Mouse (Mus musculus): ENCODE measurements at regions not wholly inside any gene's neighbourhood (a gene's known extent, or its start where the extent isn't known, plus 50 kb on each side); places are given as distances from the start of the nearest gene placed in this dataset.
A peak's percentile ranks its signal among the peaks of the same experiment; 100 is the strongest.

DNA sequence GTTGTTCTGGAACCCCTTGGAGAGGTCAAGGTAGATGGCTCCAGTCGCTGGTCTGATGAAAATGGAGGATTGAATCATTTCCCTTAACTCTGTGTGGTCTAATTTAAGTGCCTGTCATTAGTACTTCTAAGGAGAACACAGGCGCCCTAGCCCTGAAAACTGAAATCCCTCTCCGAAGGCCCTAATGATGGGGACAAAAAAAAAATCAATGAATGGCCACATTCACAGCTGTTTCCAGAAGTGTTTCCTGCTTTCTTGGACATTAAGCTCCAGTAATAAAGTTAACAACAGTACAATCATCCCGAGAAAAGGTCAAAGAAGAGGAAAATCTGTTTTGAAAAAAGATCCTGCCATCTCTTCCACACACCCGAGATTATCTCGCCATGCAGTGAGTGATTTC is 174.1 kb upstream of the Jmjd1c start:
- Histone ChIP-seq H3K4me1 (ENCODE audit: insufficient read depth, low read length) (peaks cover 17% of the 10 kb centered on the region; the same call in 1 of the 2 replicates), H3K36me3 (ENCODE audit: insufficient read depth, low read length) (no peaks in the 10 kb centered on the region), H3K4me3 (ENCODE audit: low read length) (no peak overlapping the region), H3K27me3 (ENCODE audit: insufficient read depth, low read length) (no peaks in the 10 kb centered on the region), H3K4me2 (ENCODE audit: low read depth, low read length) (peak overlapping the region; percentile 40), H3K9ac (replicated peaks; ENCODE audit: low read length) (no peak overlapping the region), H3K27ac (peak overlapping the region; percentile 79), H3K9me3 (ENCODE audit: low read length) (no peaks in the 10 kb centered on the region)
- WGBS, result 24% methylated on average over 6 of the region's 6 CpGs
- no peak for TF ChIP-seq CTCF (IDR thresholded peaks at IDR 0.05; ENCODE audit: low read depth)
- DNase-seq (ENCODE audit: low spot score) (no peak), ATAC-seq (no peak)

- DNase-seq (ENCODE audit: low spot score) (no peak), ATAC-seq (no peak)
- Histone ChIP-seq H3K9me3 (ENCODE audit: low read length) (no peaks in the 10 kb centered on the region), H3K36me3 (ENCODE audit: insufficient read depth, low read length) (no peaks in the 10 kb centered on the region), H3K9ac (replicated peaks; ENCODE audit: low read length) (no peak overlapping the region), H3K27me3 (ENCODE audit: insufficient read depth, low read length) (no peaks in the 10 kb centered on the region), H3K4me2 (ENCODE audit: low read depth, low read length) (no peak overlapping the region), H3K4me1 (ENCODE audit: insufficient read depth, low read length) (peaks cover 17% of the 10 kb centered on the region; the same call in 1 of the 2 replicates), H3K27ac (0 out of 2 replicates have a peak overlapping the region, but pooled peaks have one; percentile 79), H3K4me3 (ENCODE audit: low read length) (no peak overlapping the region)
- TF ChIP-seq CTCF (IDR thresholded peaks at IDR 0.05; ENCODE audit: low read depth), result no peak
- WGBS, result 56% methylated on average over 6 of the region's 6 CpGs
Measured at GRCm38 (mm10) chr10:66922314-66922713, 173.6 kb upstream of the Jmjd1c start.

DNA sequence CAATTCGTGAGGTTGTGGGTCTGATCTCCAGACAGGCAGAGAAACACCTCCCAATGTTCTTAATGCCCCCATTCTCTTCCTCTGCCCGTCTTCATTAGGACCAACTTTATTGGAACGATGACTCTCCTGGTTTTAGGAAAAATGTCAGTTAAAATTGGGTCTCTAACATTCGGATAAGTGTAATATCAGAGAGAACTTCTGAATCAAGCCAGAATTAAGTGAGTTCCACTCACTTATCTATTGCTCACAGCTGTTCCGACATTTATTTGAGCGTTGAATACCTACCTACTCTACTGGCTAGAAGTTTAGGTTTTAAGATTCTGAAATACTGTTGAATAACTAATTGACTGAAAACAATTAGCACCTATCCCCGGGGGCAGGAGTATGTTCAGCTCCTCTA is 172.0 kb upstream of the Jmjd1c start:
- Histone ChIP-seq H3K27me3 (ENCODE audit: insufficient read depth, low read length) (no peaks in the 10 kb centered on the region), H3K9ac (replicated peaks; ENCODE audit: low read length) (no peak overlapping the region), H3K4me1 (ENCODE audit: insufficient read depth, low read length) (peaks cover 17% of the 10 kb centered on the region; the same call in 1 of the 2 replicates), H3K4me2 (ENCODE audit: low read depth, low read length) (no peak overlapping the region), H3K36me3 (ENCODE audit: insufficient read depth, low read length) (no peaks in the 10 kb centered on the region), H3K4me3 (ENCODE audit: low read length) (no peak overlapping the region), H3K9me3 (ENCODE audit: low read length) (no peaks in the 10 kb centered on the region), H3K27ac (no peak overlapping the region)
- TF ChIP-seq CTCF (IDR thresholded peaks at IDR 0.05; ENCODE audit: low read depth), result no peak
- 86% methylated on average over 7 of the region's 7 CpGs for WGBS
- ATAC-seq, result no peak
- DNase-seq (ENCODE audit: low spot score), result no peak

DNA sequence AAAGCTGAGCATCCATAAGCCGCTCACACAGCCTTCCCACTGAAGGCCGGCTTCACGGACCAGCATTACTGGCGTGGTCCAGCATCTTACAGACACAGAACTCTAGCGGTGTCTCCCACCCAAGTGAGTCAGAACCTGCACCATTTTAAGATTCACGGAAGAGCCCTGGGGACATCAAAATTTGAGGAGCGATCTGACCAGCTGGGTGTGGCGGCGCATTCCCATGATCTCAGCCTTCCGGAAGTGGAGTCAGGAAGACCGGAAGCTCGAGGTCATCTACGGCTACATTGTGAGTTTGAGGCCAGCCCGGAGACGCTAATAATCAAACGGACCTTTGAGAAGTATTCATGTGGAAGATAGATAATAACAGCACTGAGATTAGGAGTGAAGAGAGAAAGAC is 171.5 kb upstream of the Jmjd1c start:
- TF ChIP-seq CTCF (IDR thresholded peaks at IDR 0.05; ENCODE audit: low read depth), result no peak
- H3K36me3 ChIP-seq (ENCODE audit: insufficient read depth, low read length), result no peaks in the 10 kb centered on the region
- peaks cover 17% of the 10 kb centered on the region; the same call in 1 of the 2 replicates for H3K4me1 ChIP-seq (ENCODE audit: insufficient read depth, low read length)
- H3K4me2 ChIP-seq (ENCODE audit: low read depth, low read length), result no peak overlapping the region
- no peak overlapping the region for H3K4me3 ChIP-seq (ENCODE audit: low read length)
- no peaks in the 10 kb centered on the region for H3K27me3 ChIP-seq (ENCODE audit: insufficient read depth, low read length)
- H3K27ac ChIP-seq, result no peak overlapping the region
- ATAC-seq, result no peak
- 86% methylated on average over 16 of the region's 16 CpGs for WGBS
- DNase-seq (ENCODE audit: low spot score), result no peak
- no peak overlapping the region for H3K9ac ChIP-seq (replicated peaks; ENCODE audit: low read length)
- no peaks in the 10 kb centered on the region for H3K9me3 ChIP-seq (ENCODE audit: low read length)

- Histone ChIP-seq H3K4me1 (ENCODE audit: insufficient read depth, low read length) (peaks cover 8% of the 10 kb centered on the region; the same call in 1 of the 2 replicates), H3K9ac (replicated peaks; ENCODE audit: low read length) (no peak overlapping the region), H3K4me3 (ENCODE audit: low read length) (no peak overlapping the region), H3K27ac (no peak overlapping the region), H3K9me3 (ENCODE audit: low read length) (no peaks in the 10 kb centered on the region), H3K27me3 (ENCODE audit: insufficient read depth, low read length) (no peaks in the 10 kb centered on the region), H3K4me2 (ENCODE audit: low read depth, low read length) (no peak overlapping the region), H3K36me3 (ENCODE audit: insufficient read depth, low read length) (no peaks in the 10 kb centered on the region)
- TF ChIP-seq CTCF (IDR thresholded peaks at IDR 0.05; ENCODE audit: low read depth), result no peak
- no peak for DNase-seq (ENCODE audit: low spot score)
- no peak for ATAC-seq
- 61% methylated on average over 6 of the region's 6 CpGs for WGBS
Measured at GRCm38 (mm10) chr10:66925553-66926127, 170.3 kb upstream of the Jmjd1c start.

DNA sequence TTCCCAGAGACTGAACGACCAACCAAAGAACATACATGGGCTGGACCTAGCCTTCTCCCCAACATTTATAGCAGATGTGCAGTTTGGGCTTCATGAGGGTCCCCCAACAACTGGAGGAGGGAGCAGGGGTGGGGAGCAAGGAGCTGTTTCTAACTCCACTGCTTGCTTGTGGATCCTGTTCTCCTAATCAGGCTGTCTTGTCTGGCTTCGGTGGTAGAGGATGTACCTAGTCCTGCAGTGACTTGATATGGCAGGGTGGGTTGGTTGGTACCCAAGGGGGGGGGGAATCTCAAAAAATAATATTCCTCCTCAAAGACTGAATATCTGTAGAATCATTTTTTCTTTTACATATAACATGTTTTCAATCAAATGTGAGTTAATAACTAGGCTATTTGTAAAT is 168.3 kb upstream of the Jmjd1c start:
- no peak for TF ChIP-seq CTCF (IDR thresholded peaks at IDR 0.05; ENCODE audit: low read depth)
- DNase-seq (ENCODE audit: low spot score), result no peak
- no peak overlapping the region for H3K4me2 ChIP-seq (ENCODE audit: low read depth, low read length)
- no peak overlapping the region for H3K27ac ChIP-seq
- no peaks in the 10 kb centered on the region for H3K27me3 ChIP-seq (ENCODE audit: insufficient read depth, low read length)
- no peak for ATAC-seq
- H3K4me3 ChIP-seq (ENCODE audit: low read length), result no peak overlapping the region
- H3K9me3 ChIP-seq (ENCODE audit: low read length), result no peaks in the 10 kb centered on the region
- no peaks in the 10 kb centered on the region for H3K4me1 ChIP-seq (ENCODE audit: insufficient read depth, low read length)
- H3K9ac ChIP-seq (replicated peaks; ENCODE audit: low read length), result no peak overlapping the region
- 73% methylated on average over 2 of the region's 2 CpGs for WGBS
- no peaks in the 10 kb centered on the region for H3K36me3 ChIP-seq (ENCODE audit: insufficient read depth, low read length)

DNA sequence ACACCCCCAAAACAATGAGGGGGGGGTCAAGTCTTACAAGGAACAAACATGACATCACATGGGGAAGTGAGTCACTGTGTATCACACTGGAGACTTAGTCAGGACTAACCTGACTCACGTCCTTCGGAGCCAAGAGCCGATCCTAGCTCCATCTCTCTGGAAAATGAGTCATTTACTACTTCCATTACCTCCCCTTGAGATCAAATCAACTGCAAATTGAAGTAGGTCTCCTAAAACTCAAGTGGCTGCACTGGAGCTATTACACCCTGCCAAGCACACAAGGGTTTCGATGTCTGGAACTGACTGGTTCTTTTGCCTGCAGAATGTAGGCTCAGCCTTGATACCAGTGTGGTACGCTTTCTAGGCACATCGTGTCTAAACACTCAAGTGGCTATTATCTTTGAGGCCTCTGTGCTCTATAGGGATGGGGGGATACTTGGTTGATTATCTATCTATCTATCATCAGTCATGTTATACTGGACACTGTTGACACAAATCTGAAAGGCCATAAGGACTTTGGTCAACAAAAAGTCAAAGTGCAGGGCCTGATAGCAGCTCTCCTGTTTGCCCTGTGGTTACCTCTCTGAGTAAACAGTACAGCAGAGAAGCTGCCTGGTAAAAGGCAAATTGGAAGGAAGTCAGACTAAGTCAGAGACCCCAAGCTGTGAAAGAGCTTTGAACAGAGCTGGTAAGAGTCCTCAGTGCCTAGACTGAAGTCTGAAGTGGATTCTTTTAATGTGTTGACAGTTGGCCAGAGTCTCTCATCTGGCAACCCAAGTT is 167.5 kb upstream of the Jmjd1c start:
- no peak overlapping the region for H3K9ac ChIP-seq (replicated peaks; ENCODE audit: low read length)
- no peaks in the 10 kb centered on the region for H3K36me3 ChIP-seq (ENCODE audit: insufficient read depth, low read length)
- no peaks in the 10 kb centered on the region for H3K4me1 ChIP-seq (ENCODE audit: insufficient read depth, low read length)
- no peak for TF ChIP-seq CTCF (IDR thresholded peaks at IDR 0.05; ENCODE audit: low read depth)
- WGBS, result 75% methylated on average over 6 of the region's 6 CpGs
- H3K4me2 ChIP-seq (ENCODE audit: low read depth, low read length), result no peak overlapping the region
- H3K4me3 ChIP-seq (ENCODE audit: low read length), result no peak overlapping the region
- H3K27ac ChIP-seq, result no peak overlapping the region
- no peak for DNase-seq (ENCODE audit: low spot score)
- H3K27me3 ChIP-seq (ENCODE audit: insufficient read depth, low read length), result no peaks in the 10 kb centered on the region
- no peak for ATAC-seq
- H3K9me3 ChIP-seq (ENCODE audit: low read length), result no peaks in the 10 kb centered on the region
